Mouse (Mus musculus) stomach, embryonic 14.5 days (tissue): ENCODE measurements around the gene Gabbr1. TPM values are rescaled to one million over a fixed set of nuclear protein-coding genes. Genes with fewer than 3 reads are reported as not detected.

Experiments
- ATAC-seq: fragments of 200-750 bp; cut with Nextera tagmentation; 2 replicates; pipeline ENCODE4 v1.8.0; 2017; ENCODE audit warnings: low read depth, moderate TSS enrichment; ENCODE audit not compliant: insufficient number of reproducible peaks, insufficient read depth, low FRiP score
- H3K27ac ChIP-seq: fragments of 300-500 bp; sonication (generic); 2 replicates; pipeline ENCODE4 v1.5.1; 2014; ENCODE audit warnings: mild to moderate bottlenecking, low read length, moderate library complexity, mixed read lengths
- H3K27me3 ChIP-seq: fragments of 300-500 bp; sonication (generic); 2 replicates; pipeline ENCODE4 v1.6.1; 2014; ENCODE audit warnings: low read length, control low read depth, mixed read lengths; ENCODE audit not compliant: control insufficient read depth, insufficient read depth
- H3K36me3 ChIP-seq: fragments of 300-500 bp; sonication (generic); 2 replicates; pipeline ENCODE4 v1.6.1; 2014; ENCODE audit warnings: mild to moderate bottlenecking, control low read depth, low read length, moderate library complexity, mixed read lengths; ENCODE audit not compliant: control insufficient read depth, insufficient read depth
- H3K4me1 ChIP-seq: fragments of 300-500 bp; sonication (generic); 2 replicates; pipeline ENCODE4 v1.6.1; 2014; ENCODE audit warnings: low read length, control low read depth, mixed read lengths; ENCODE audit not compliant: control insufficient read depth, insufficient read depth
- H3K4me2 ChIP-seq: fragments of 300-500 bp; sonication (generic); replicated peaks from 2 replicates; pipeline ENCODE4 v1.6.1; 2014; ENCODE audit warnings: low read depth, low read length, control low read depth
- H3K4me3 ChIP-seq: fragments of 300-500 bp; sonication (generic); 2 replicates; pipeline ENCODE4 v1.5.1; 2014; ENCODE audit warnings: low read depth, low read length, control low read depth
- H3K9ac ChIP-seq: fragments of 300-500 bp; sonication (generic); replicated peaks from 2 replicates; pipeline ENCODE4 v1.6.1; 2014; ENCODE audit warnings: low read depth, mild to moderate bottlenecking, control low read depth, low read length, moderate library complexity, mixed read lengths
- H3K9me3 ChIP-seq: fragments of 300-500 bp; sonication (generic); 2 replicates; pipeline ENCODE4 v1.6.1; 2016; ENCODE audit warnings: low read depth, low read length, control low read depth; ENCODE audit not compliant: control insufficient read depth
- WGBS: fragments of 180-500 bp; shearing (Covaris S2); extraction: QIAGEN DNeasy Blood & Tissue Kit; methylation state at CpG from one replicate; pipeline ENCODE4 v1.1.7; 2014; 5-methylcytosine and 5-hydroxymethylcytosine counted together
- polyA plus RNA-seq: library from polyadenylated mRNA; unstranded; fragments of >200 nt; fragmentation: Nextera tagmentation; extraction: Ambion mirVana; gene quantifications from 2 replicates; pipeline ENCODE4 v1.2.1, GENCODE M21; 2014

Gabbr1 gene
- polyA plus RNA-seq, 1 experiment from 2014 or later: 14.2 TPM

- ATAC-seq: no peak
- Histone ChIP-seq H3K4me1 (no peaks in the 10 kb centered on the region; the same call in 1 of the 2 replicates), H3K4me2 (no peak overlapping the region), H3K4me3 (no peak overlapping the region), H3K9ac (no peak overlapping the region), H3K27me3 (no peaks in the 10 kb centered on the region), H3K9me3 (no peaks in the 10 kb centered on the region), H3K36me3 (no peaks in the 10 kb centered on the region), H3K27ac (no peak overlapping the region)
- 74% methylated on average over 10 of the region's 10 CpGs for WGBS
These were observed 39.8 kb downstream of the Gabbr1 start for GRCm38 (mm10) chr17:37085545-37085944.

GRCm38 (mm10) chr17:37088399-37088798 is 42.6 kb downstream of the Gabbr1 start, which contains the start of gene Olfr90:
Gene Olfr90 (minus strand): TSS chr17:37088499.
- Histone ChIP-seq H3K4me2 (no peak within 1 kb of the TSS), H3K27me3 (no peaks in the 10 kb centered on the region), H3K4me3 (no peak within 1 kb of the TSS), H3K4me1 (no peaks in the 10 kb centered on the region), H3K27ac (no peak within 1 kb of the TSS), H3K9ac (no peak within 1 kb of the TSS), H3K9me3 (no peaks in the 10 kb centered on the region), H3K36me3 (no peaks in the 10 kb centered on the region)
- ATAC-seq: no peak

- no peaks in the 10 kb centered on the region for H3K4me1 ChIP-seq
- no peak overlapping the region for H3K9ac ChIP-seq
- H3K9me3 ChIP-seq: no peaks in the 10 kb centered on the region
- H3K36me3 ChIP-seq: no peaks in the 10 kb centered on the region
- 70% methylated on average over 1 of the region's 1 CpGs for WGBS
- H3K4me3 ChIP-seq: no peak overlapping the region
- no peak for ATAC-seq
- H3K4me2 ChIP-seq: no peak overlapping the region
- H3K27me3 ChIP-seq: no peaks in the 10 kb centered on the region
- H3K27ac ChIP-seq: no peak overlapping the region
These were observed 46.4 kb downstream of the Gabbr1 start for GRCm38 (mm10) chr17:37092198-37092597.

- H3K4me1 ChIP-seq: no peaks in the 10 kb centered on the region
- H3K9ac ChIP-seq: no peak overlapping the region
- 70% methylated on average over 5 of the region's 5 CpGs for WGBS
- no peaks in the 10 kb centered on the region for H3K27me3 ChIP-seq
- H3K9me3 ChIP-seq: no peaks in the 10 kb centered on the region
- no peak overlapping the region for H3K4me3 ChIP-seq
- ATAC-seq: no peak
- no peak overlapping the region for H3K4me2 ChIP-seq
- no peak overlapping the region for H3K27ac ChIP-seq
- H3K36me3 ChIP-seq: no peaks in the 10 kb centered on the region
These were observed 47.5 kb downstream of the Gabbr1 start for GRCm38 (mm10) chr17:37093289-37093688.

GRCm38 (mm10) chr17:37098178-37098577 is 52.4 kb downstream of the Gabbr1 start, which contains the start of gene Olfr91:
Gene Olfr91 (minus strand): TSS chr17:37098278.
- WGBS: 80% methylated on average over 1 of the region's 1 CpGs
- Histone ChIP-seq H3K27me3 (no peaks in the 10 kb centered on the region), H3K9me3 (no peaks in the 10 kb centered on the region), H3K4me2 (no peak within 1 kb of the TSS), H3K4me3 (no peak within 1 kb of the TSS), H3K9ac (no peak within 1 kb of the TSS), H3K4me1 (no peaks in the 10 kb centered on the region), H3K36me3 (no peaks in the 10 kb centered on the region), H3K27ac (no peak within 1 kb of the TSS)
- no peak for ATAC-seq

- Histone ChIP-seq H3K9ac (no peak within 1 kb of the TSS), H3K4me3 (no peak within 1 kb of the TSS), H3K4me2 (no peak within 1 kb of the TSS), H3K36me3 (no peaks in the 10 kb centered on the region), H3K9me3 (no peaks in the 10 kb centered on the region), H3K4me1 (no peaks in the 10 kb centered on the region), H3K27ac (no peak within 1 kb of the TSS), H3K27me3 (no peaks in the 10 kb centered on the region)
- no peak for ATAC-seq
- WGBS: 87% methylated on average over 2 of the region's 2 CpGs
These were observed 74.2 kb downstream of the Gabbr1 start, which contains the start of gene Olfr92 for GRCm38 (mm10) chr17:37119988-37120387. Gene Olfr92 (minus strand): TSS chr17:37120088.

Other genes with a start within 250 kb of the Gabbr1 start
- not detected in 2 replicates for gene H2-M10.6, start 233.8 kb upstream of the Gabbr1 start, polyA plus RNA-seq
- 38.0 and 42.7 TPM in 2 replicates for gene Trim26, start 208.8 kb upstream of the Gabbr1 start, polyA plus RNA-seq
- 0.13 and 0.74 TPM in 2 replicates for gene Trim15, start 178.8 kb upstream of the Gabbr1 start, polyA plus RNA-seq
- gene Trim10, start 176.4 kb upstream of the Gabbr1 start, polyA plus RNA-seq: 1.5 and 2.0 TPM in 2 replicates
- gene Trim40, start 155.8 kb upstream of the Gabbr1 start, polyA plus RNA-seq: not detected in 2 replicates
- 1.3 and 1.6 TPM in 2 replicates for gene Trim31, start 147.8 kb upstream of the Gabbr1 start, polyA plus RNA-seq
- 0.87 and 1.2 TPM in 2 replicates for gene Rnf39, start 103.0 kb upstream of the Gabbr1 start, polyA plus RNA-seq
- 115 and 120 TPM in 2 replicates for gene Ppp1r11, start 94.2 kb upstream of the Gabbr1 start, polyA plus RNA-seq
- gene Znrd1, start 87.4 kb upstream of the Gabbr1 start, polyA plus RNA-seq: 92.4 and 97.2 TPM in 2 replicates
- 6.8 and 8.1 TPM in 2 replicates for gene Znrd1as, start 87.4 kb upstream of the Gabbr1 start, polyA plus RNA-seq
- gene 2410137M14Rik, start 64.7 kb upstream of the Gabbr1 start, polyA plus RNA-seq: not detected in 2 replicates
- 0.49 and 0.74 TPM in 2 replicates for gene H2-M5, start 56.4 kb upstream of the Gabbr1 start, polyA plus RNA-seq
- 77.8 and 82.1 TPM in 2 replicates for gene Zfp57, start 44.8 kb upstream of the Gabbr1 start, polyA plus RNA-seq
- gene Mog, start 22.6 kb upstream of the Gabbr1 start, polyA plus RNA-seq: 0.19 and 0.20 TPM in 2 replicates
- not detected in 2 replicates for gene Olfr90, start 42.5 kb downstream of the Gabbr1 start, polyA plus RNA-seq
- not detected in 2 replicates for gene Olfr91, start 52.3 kb downstream of the Gabbr1 start, polyA plus RNA-seq
- not detected in 2 replicates for gene Olfr92, start 74.1 kb downstream of the Gabbr1 start, polyA plus RNA-seq
- not detected in 2 replicates for gene Olfr93, start 115.5 kb downstream of the Gabbr1 start, polyA plus RNA-seq
- not detected in 2 replicates for gene Ubd, start 147.9 kb downstream of the Gabbr1 start, polyA plus RNA-seq
- not detected in 2 replicates for gene Olfr94, start 155.0 kb downstream of the Gabbr1 start, polyA plus RNA-seq
- gene Olfr95, start 167.2 kb downstream of the Gabbr1 start, polyA plus RNA-seq: not detected in 2 replicates
- not detected in 2 replicates for gene Olfr96, start 174.2 kb downstream of the Gabbr1 start, polyA plus RNA-seq
- not detected in 2 replicates for gene Olfr97, start 191.4 kb downstream of the Gabbr1 start, polyA plus RNA-seq
- gene Olfr98, start 217.8 kb downstream of the Gabbr1 start, polyA plus RNA-seq: not detected in 2 replicates
- 2.9 and 4.3 TPM in 2 replicates for gene H2-M3, start 224.3 kb downstream of the Gabbr1 start, polyA plus RNA-seq
- not detected in 2 replicates for gene Olfr99, start 237.5 kb downstream of the Gabbr1 start, polyA plus RNA-seq